Mouse (Mus musculus) liver, embryonic 11.5 days (tissue): ENCODE measurements around the gene Arhgef19. TPM values are rescaled to one million over a fixed set of nuclear protein-coding genes. Genes with fewer than 3 reads are reported as not detected.

Experiments
- ATAC-seq: fragments of 200-750 bp; cut with Nextera tagmentation; replicated peaks from 2 replicates; pipeline ENCODE4 v1.8.0; 2017; ENCODE audit warnings: moderate number of reproducible peaks, mild to moderate bottlenecking, moderate TSS enrichment, moderate library complexity; ENCODE audit not compliant: low FRiP score
- DNase-seq: peaks from one replicate; pipeline ENCODE4 v3.0.0-alpha.2; 2017; ENCODE audit warnings: low spot score
- H3K27ac ChIP-seq: fragments of 300-500 bp; sonication (generic); 2 replicates; pipeline ENCODE4 v1.5.1; 2014; ENCODE audit warnings: mild to moderate bottlenecking, low read depth, low read length, control low read depth
- H3K27me3 ChIP-seq: fragments of 300-500 bp; sonication (generic); replicated peaks from 2 replicates; pipeline ENCODE4 v1.6.1; 2014; ENCODE audit warnings: low read length, mixed read lengths; ENCODE audit not compliant: control insufficient read depth, insufficient read depth
- H3K36me3 ChIP-seq: fragments of 300-500 bp; sonication (generic); 2 replicates; pipeline ENCODE4 v1.6.1; 2014; ENCODE audit warnings: mild to moderate bottlenecking, low read length, moderate library complexity, mixed read lengths; ENCODE audit not compliant: control insufficient read depth, insufficient read depth
- H3K4me1 ChIP-seq: fragments of 300-500 bp; sonication (generic); replicated peaks from 2 replicates; pipeline ENCODE4 v1.6.1; 2014; ENCODE audit warnings: low read length, mixed read lengths; ENCODE audit not compliant: control insufficient read depth, insufficient read depth
- H3K4me2 ChIP-seq: fragments of 300-500 bp; sonication (generic); 2 replicates; pipeline ENCODE4 v1.6.1; 2014; ENCODE audit warnings: mild to moderate bottlenecking, control low read depth, moderate library complexity
- H3K4me3 ChIP-seq: fragments of 300-500 bp; sonication (generic); 2 replicates; pipeline ENCODE4 v1.5.1; 2014; ENCODE audit warnings: low read depth, low read length, control low read depth
- H3K9ac ChIP-seq: fragments of 300-500 bp; sonication (generic); 2 replicates; pipeline ENCODE4 v1.6.1; 2014; ENCODE audit warnings: low read depth, low read length, control low read depth
- H3K9me3 ChIP-seq: fragments of 300-500 bp; sonication (generic); 2 replicates; pipeline ENCODE4 v1.6.1; 2016; ENCODE audit warnings: low read length, inconsistent platforms, mixed read lengths; ENCODE audit not compliant: control insufficient read depth
- WGBS: fragments of 180-500 bp; shearing (Covaris S2); extraction: QIAGEN DNeasy Blood & Tissue Kit; methylation state at CpG from one replicate; pipeline ENCODE4 v1.1.7; 2014; 5-methylcytosine and 5-hydroxymethylcytosine counted together
- polyA plus RNA-seq: library from polyadenylated mRNA; unstranded; fragments of >200 nt; fragmentation: Nextera tagmentation; extraction: Ambion mirVana; gene quantifications from 2 replicates; pipeline ENCODE4 v1.2.1, GENCODE M21; 2014

The Arhgef19 gene
- polyA plus RNA-seq, 1 experiment from 2014 or later: 2.3 TPM

DNA sequence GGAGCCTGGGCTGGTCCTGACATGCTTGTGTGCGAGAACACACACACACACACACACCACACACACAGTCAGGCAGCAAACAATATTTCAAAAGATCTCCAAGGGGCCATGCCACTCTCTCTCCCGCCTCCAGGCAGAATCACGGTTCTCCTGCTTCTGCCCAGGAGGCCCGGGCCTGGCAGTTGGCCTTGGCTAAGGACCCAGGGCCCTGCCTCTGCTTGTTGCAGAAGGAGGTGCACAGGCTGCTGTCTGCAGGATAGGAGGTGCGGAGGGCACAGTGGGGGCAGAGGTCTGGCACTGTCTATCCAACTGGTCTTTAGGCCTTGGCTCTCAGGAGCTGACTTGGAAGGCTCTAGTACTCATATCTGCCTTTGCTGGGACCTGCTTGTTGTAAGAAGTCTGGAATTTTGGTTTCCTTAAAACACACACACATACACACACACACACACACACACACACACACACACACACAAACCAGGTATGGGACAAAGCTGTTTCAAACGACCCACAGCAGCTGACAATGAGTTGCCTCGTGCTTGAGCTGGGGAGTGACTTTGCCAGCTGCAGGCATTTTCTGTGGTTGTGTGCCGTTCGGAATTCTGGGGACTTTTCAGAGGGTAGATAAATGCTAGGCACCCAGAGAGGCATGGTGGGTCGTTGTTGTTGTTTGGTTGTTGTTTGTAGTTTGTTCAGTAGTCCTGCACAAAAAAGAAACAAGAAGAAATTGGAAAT is 23.8 kb downstream of the Arhgef19 start:
- 72% methylated on average over 10 of the region's 10 CpGs for WGBS
- Histone ChIP-seq H3K27me3 (no peaks in the 10 kb centered on the region), H3K9ac (no peak overlapping the region), H3K27ac (no peak overlapping the region), H3K9me3 (peaks cover 4% of the 10 kb centered on the region; the same call in 1 of the 2 replicates), H3K36me3 (no peaks in the 10 kb centered on the region), H3K4me1 (no peaks in the 10 kb centered on the region), H3K4me2 (no peak overlapping the region), H3K4me3 (no peak overlapping the region)
- DNase-seq (no peak), ATAC-seq (no peak)

GRCm38 (mm10) chr4:141265979-141266637 is 26.8 kb downstream of the Arhgef19 start:
- ATAC-seq (no peak), DNase-seq (no peak)
- WGBS: 87% methylated on average over 3 of the region's 3 CpGs
- Histone ChIP-seq H3K4me1 (no peaks in the 10 kb centered on the region), H3K36me3 (no peaks in the 10 kb centered on the region), H3K4me2 (no peak overlapping the region), H3K9ac (no peak overlapping the region), H3K27ac (no peak overlapping the region), H3K27me3 (no peaks in the 10 kb centered on the region), H3K9me3 (peaks cover 4% of the 10 kb centered on the region; the same call in 1 of the 2 replicates), H3K4me3 (no peak overlapping the region)

- WGBS: 65% methylated on average over 3 of the region's 3 CpGs
- no peaks in the 10 kb centered on the region for H3K9me3 ChIP-seq
- DNase-seq (no peak), ATAC-seq (no peak)
- H3K36me3 ChIP-seq: no peaks in the 10 kb centered on the region
- no peak overlapping the region for H3K9ac ChIP-seq
- no peaks in the 10 kb centered on the region for H3K4me1 ChIP-seq
- H3K4me2 ChIP-seq: no peak overlapping the region
- no peak overlapping the region for H3K27ac ChIP-seq
- no peak overlapping the region for H3K4me3 ChIP-seq
- 0 out of 2 replicates have a peak, but pooled peaks cover 3% of the 10 kb centered on the region for H3K27me3 ChIP-seq
Observed at GRCm38 (mm10) chr4:141267250-141267649, 28.0 kb downstream of the Arhgef19 start.

DNA sequence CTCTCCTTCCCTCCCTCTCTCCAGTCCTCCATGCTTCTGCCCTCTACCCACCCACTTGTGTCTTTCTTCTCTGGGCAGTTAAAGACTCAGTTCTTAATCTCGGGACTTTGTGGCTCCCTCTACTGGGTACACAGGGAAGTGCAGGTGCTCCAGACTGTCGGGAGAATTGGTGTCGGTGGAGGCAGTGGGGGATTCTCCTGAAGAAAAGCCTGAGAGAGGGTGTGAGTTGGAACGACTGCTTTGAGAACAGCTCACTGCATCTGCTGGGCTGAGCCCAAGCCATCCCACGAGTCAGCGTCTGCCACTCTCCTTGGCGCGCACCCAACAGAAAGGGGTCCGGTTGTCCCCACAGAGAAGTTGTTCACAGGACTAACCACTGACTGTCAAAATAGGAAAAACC is 28.5 kb downstream of the Arhgef19 start:
- Histone ChIP-seq H3K36me3 (no peaks in the 10 kb centered on the region), H3K4me3 (no peak overlapping the region), H3K9ac (no peak overlapping the region), H3K4me2 (no peak overlapping the region), H3K27ac (no peak overlapping the region), H3K27me3 (0 out of 2 replicates have a peak, but pooled peaks cover 3% of the 10 kb centered on the region), H3K9me3 (no peaks in the 10 kb centered on the region), H3K4me1 (no peaks in the 10 kb centered on the region)
- no peak for DNase-seq
- ATAC-seq: no peak
- WGBS: 40% methylated on average over 9 of the region's 9 CpGs

- H3K4me1 ChIP-seq: no peaks in the 10 kb centered on the region; the same call in 1 of the 2 replicates
- no peaks in the 10 kb centered on the region for H3K36me3 ChIP-seq
- H3K4me2 ChIP-seq: no peak overlapping the region
- no peak overlapping the region for H3K4me3 ChIP-seq
- H3K27me3 ChIP-seq: 0 out of 2 replicates have a peak, but pooled peaks cover 3% of the 10 kb centered on the region
- WGBS: 72% methylated on average over 4 of the region's 4 CpGs
- DNase-seq (no peak), ATAC-seq (no peak)
- no peak overlapping the region for H3K9ac ChIP-seq
- no peaks in the 10 kb centered on the region for H3K9me3 ChIP-seq
- no peak overlapping the region for H3K27ac ChIP-seq
Observed at GRCm38 (mm10) chr4:141268350-141268749, 29.1 kb downstream of the Arhgef19 start.

DNA sequence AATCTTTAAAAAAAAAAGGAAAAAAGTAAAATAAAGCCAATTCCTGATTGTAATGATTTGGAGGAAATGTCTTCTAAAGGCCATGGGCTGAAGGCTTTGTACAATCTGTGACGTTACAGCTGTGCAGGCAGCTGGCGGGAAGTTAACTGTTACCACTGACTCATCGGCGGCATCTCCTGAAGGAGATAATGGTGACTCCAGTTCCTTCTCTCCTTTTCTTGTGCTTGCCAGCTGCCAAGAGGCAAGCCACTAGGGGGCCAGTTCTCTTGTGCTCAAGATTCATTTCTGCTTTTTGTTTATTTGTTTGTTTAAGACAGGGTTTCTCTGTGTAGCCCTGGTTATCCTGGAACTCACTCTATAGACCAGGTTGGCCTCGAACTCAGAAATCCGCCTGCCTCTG is 29.8 kb downstream of the Arhgef19 start:
- Histone ChIP-seq H3K9ac (no peak overlapping the region), H3K4me2 (no peak overlapping the region), H3K27me3 (peaks cover 7% of the 10 kb centered on the region), H3K4me3 (no peak overlapping the region), H3K36me3 (no peaks in the 10 kb centered on the region), H3K9me3 (no peaks in the 10 kb centered on the region), H3K27ac (no peak overlapping the region), H3K4me1 (no peaks in the 10 kb centered on the region; the same call in 1 of the 2 replicates)
- DNase-seq (no peak), ATAC-seq (no peak)
- 55% methylated on average over 6 of the region's 6 CpGs for WGBS

- Histone ChIP-seq H3K9ac (no peak overlapping the region), H3K9me3 (no peaks in the 10 kb centered on the region), H3K4me2 (no peak overlapping the region), H3K36me3 (no peaks in the 10 kb centered on the region), H3K4me1 (peaks cover 3% of the 10 kb centered on the region; the same call in 1 of the 2 replicates), H3K4me3 (no peak overlapping the region), H3K27me3 (peaks cover 10% of the 10 kb centered on the region), H3K27ac (no peak overlapping the region)
- DNase-seq: no peak
- no peak for ATAC-seq
- 62% methylated on average over 15 of the region's 15 CpGs for WGBS
Observed at GRCm38 (mm10) chr4:141270201-141270940, 31.1 kb downstream of the Arhgef19 start.

DNA sequence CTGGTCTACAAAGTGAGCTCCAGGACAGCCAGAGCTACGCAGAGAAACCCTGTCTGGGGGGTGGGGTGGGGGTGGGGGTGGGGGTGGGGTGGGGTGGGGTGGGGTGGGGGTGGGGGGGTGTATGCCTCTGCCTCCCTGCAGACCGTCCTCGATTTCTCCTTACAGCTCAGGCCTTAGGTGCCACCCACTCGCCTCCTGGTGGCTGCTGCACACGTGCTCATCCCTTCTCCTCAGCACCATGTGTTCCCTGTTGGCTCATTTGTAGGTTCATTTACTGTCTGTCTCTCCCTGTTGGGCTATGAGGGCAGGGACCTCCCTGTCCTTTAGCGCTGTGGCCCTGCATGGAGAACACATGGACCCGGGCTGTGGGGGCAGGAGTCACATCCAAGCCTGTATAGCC is 31.9 kb downstream of the Arhgef19 start:
- Histone ChIP-seq H3K27ac (no peak overlapping the region), H3K27me3 (peaks cover 10% of the 10 kb centered on the region), H3K9ac (no peak overlapping the region), H3K36me3 (no peaks in the 10 kb centered on the region), H3K4me2 (no peak overlapping the region), H3K4me3 (no peak overlapping the region), H3K4me1 (peaks cover 3% of the 10 kb centered on the region; the same call in 1 of the 2 replicates), H3K9me3 (no peaks in the 10 kb centered on the region)
- DNase-seq (no peak), ATAC-seq (no peak)
- 67% methylated on average over 7 of the region's 7 CpGs for WGBS
